Mouse (Mus musculus): ENCODE data around the gene Sdc3. TPM values are rescaled to one million over a fixed set of nuclear protein-coding genes. Genes with fewer than 3 reads are reported as not detected.

Sdc3 gene
- polyA plus RNA-seq, 1 experiment from 2014 or later = 10.1 TPM

DNA sequence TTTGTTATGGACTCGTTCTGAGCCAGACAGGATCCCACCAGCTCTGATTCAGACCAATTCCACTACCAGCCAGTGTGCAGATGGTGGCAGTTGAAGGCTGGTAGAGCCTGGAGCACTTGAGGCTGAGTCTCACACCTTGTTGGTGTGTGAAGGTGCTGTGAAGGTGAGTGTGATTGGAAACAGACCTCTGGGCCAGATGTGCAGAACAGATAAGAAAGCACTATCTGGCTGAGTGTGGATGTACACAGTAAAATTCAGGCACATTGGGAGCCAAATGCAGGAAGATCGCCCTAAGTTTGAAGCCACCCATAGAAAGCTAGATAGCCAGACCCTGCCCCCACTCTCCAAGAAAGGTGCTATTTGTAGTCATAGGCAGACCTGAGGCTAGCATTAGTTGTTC, 25.9 kb upstream of the Sdc3 start:
- Histone ChIP-seq H3K4me2 (no peak overlapping the region), H3K4me3 (replicated peaks) (no peak overlapping the region), H3K9me3 (replicated peaks) (no peaks in the 10 kb centered on the region), H3K4me1 (replicated peaks) (no peaks in the 10 kb centered on the region), H3K27me3 (no peaks in the 10 kb centered on the region), H3K9ac (no peak overlapping the region), H3K27ac (replicated peaks) (no peak overlapping the region), H3K36me3 (replicated peaks) (peaks cover 99% of the 10 kb centered on the region)
- ATAC-seq (ENCODE audit: insufficient read depth) = no peak
- 73% methylated on average over 2 of the region's 2 CpGs for WGBS (ENCODE audit: insufficient replicate concordance)

GRCm38 (mm10) chr4:130766926-130767325, 25.4 kb upstream of the Sdc3 start:
- no peak overlapping the region for H3K27ac ChIP-seq (replicated peaks)
- 83% methylated on average over 4 of the region's 4 CpGs for WGBS (ENCODE audit: insufficient replicate concordance)
- H3K36me3 ChIP-seq (replicated peaks) = peaks cover 99% of the 10 kb centered on the region
- no peaks in the 10 kb centered on the region for H3K4me1 ChIP-seq (replicated peaks)
- H3K27me3 ChIP-seq = no peaks in the 10 kb centered on the region
- H3K4me2 ChIP-seq = no peak overlapping the region
- no peak overlapping the region for H3K4me3 ChIP-seq (replicated peaks)
- no peak overlapping the region for H3K9ac ChIP-seq
- no peaks in the 10 kb centered on the region for H3K9me3 ChIP-seq (replicated peaks)
- ATAC-seq (ENCODE audit: insufficient read depth) = no peak

GRCm38 (mm10) chr4:130773899-130774298, 18.4 kb upstream of the Sdc3 start:
- Histone ChIP-seq H3K27me3 (no peaks in the 10 kb centered on the region), H3K9me3 (replicated peaks) (no peaks in the 10 kb centered on the region), H3K27ac (replicated peaks) (no peak overlapping the region), H3K9ac (no peak overlapping the region), H3K4me1 (replicated peaks) (no peaks in the 10 kb centered on the region), H3K4me2 (no peak overlapping the region), H3K36me3 (replicated peaks) (peaks cover 97% of the 10 kb centered on the region), H3K4me3 (replicated peaks) (no peak overlapping the region)
- 87% methylated on average over 4 of the region's 4 CpGs for WGBS (ENCODE audit: insufficient replicate concordance)
- ATAC-seq (ENCODE audit: insufficient read depth) = no peak

DNA sequence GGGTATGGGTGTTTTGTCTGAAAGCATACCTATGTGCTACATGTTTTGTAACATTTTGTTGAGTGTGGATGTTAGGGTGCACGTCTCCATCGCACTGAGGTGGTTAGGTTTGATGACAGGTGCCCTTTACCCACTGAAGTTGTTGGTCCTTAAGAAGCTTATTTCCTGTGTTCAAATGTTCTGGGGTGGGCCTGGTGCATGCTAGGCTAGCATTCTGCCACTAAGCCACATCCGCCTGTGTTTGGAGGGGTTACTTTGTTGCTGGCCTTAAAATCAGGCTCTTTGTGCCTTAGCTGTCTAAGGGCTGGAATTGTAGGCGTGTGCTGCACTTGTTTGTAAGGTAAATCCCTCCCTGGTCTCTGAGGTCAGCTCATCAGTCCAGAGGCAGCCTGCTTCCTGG, 17.5 kb upstream of the Sdc3 start:
- Histone ChIP-seq H3K9ac (no peak overlapping the region), H3K27me3 (no peaks in the 10 kb centered on the region), H3K9me3 (replicated peaks) (no peaks in the 10 kb centered on the region), H3K4me2 (no peak overlapping the region), H3K4me3 (replicated peaks) (no peak overlapping the region), H3K36me3 (replicated peaks) (peaks cover 98% of the 10 kb centered on the region), H3K4me1 (replicated peaks) (no peaks in the 10 kb centered on the region), H3K27ac (replicated peaks) (no peak overlapping the region)
- 87% methylated on average over 4 of the region's 4 CpGs for WGBS (ENCODE audit: insufficient replicate concordance)
- no peak for ATAC-seq (ENCODE audit: insufficient read depth)

DNA sequence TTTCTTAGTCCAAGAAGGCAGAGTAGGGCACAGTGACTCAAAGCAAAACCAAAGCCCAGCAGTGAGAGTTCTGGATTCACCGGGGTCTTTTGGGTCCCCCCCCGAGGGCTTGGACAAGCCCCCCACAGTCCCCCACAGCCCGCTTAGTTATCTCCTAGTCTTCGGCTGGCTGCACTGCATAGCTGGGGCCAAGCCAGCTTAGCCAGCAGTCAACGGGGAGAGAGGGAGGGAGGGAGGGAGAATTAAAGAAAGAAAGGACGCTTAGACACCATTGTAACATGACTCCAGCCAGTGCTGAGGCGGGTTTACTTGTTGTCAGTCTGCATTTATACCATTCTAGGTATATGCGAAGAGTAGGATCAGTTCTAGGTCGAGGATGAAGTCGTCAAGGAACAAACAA, 14.7 kb upstream of the Sdc3 start:
- no peak overlapping the region for H3K9ac ChIP-seq
- WGBS (ENCODE audit: insufficient replicate concordance) = 79% methylated on average over 10 of the region's 10 CpGs
- no peaks in the 10 kb centered on the region for H3K27me3 ChIP-seq
- no peak overlapping the region for H3K4me2 ChIP-seq
- H3K27ac ChIP-seq (replicated peaks) = no peak overlapping the region
- H3K4me3 ChIP-seq (replicated peaks) = no peak overlapping the region
- H3K9me3 ChIP-seq (replicated peaks) = no peaks in the 10 kb centered on the region
- peaks cover 97% of the 10 kb centered on the region for H3K36me3 ChIP-seq (replicated peaks)
- H3K4me1 ChIP-seq (replicated peaks) = peaks cover 3% of the 10 kb centered on the region; the same call in 1 of the 2 replicates
- no peak for ATAC-seq (ENCODE audit: insufficient read depth)

- no peak for ATAC-seq (ENCODE audit: insufficient read depth)
- no peak overlapping the region for H3K4me3 ChIP-seq (replicated peaks)
- H3K36me3 ChIP-seq (replicated peaks) = peaks cover 85% of the 10 kb centered on the region
- no peaks in the 10 kb centered on the region for H3K27me3 ChIP-seq
- no peak overlapping the region for H3K9ac ChIP-seq
- H3K4me2 ChIP-seq = no peak overlapping the region
- H3K9me3 ChIP-seq (replicated peaks) = no peaks in the 10 kb centered on the region
- no peak overlapping the region for H3K27ac ChIP-seq (replicated peaks)
- 82% methylated on average over 3 of the region's 3 CpGs for WGBS (ENCODE audit: insufficient replicate concordance)
- peaks cover 3% of the 10 kb centered on the region; the same call in 1 of the 2 replicates for H3K4me1 ChIP-seq (replicated peaks)
These were observed 13.3 kb upstream of the Sdc3 start for GRCm38 (mm10) chr4:130779037-130779436.

- Histone ChIP-seq H3K27me3 (no peaks in the 10 kb centered on the region), H3K27ac (replicated peaks) (peak overlapping the region; percentile 10; the same call in 1 of the 2 replicates), H3K4me1 (replicated peaks) (peaks cover 3% of the 10 kb centered on the region; the same call in 1 of the 2 replicates), H3K9me3 (replicated peaks) (no peaks in the 10 kb centered on the region), H3K36me3 (replicated peaks) (peaks cover 52% of the 10 kb centered on the region), H3K9ac (no peak overlapping the region), H3K4me2 (no peak overlapping the region), H3K4me3 (replicated peaks) (no peak overlapping the region)
- WGBS (ENCODE audit: insufficient replicate concordance) = 50% methylated on average over 2 of the region's 2 CpGs
- ATAC-seq (ENCODE audit: insufficient read depth) = no peak
These were observed 9.8 kb upstream of the Sdc3 start for GRCm38 (mm10) chr4:130782492-130782891.

DNA sequence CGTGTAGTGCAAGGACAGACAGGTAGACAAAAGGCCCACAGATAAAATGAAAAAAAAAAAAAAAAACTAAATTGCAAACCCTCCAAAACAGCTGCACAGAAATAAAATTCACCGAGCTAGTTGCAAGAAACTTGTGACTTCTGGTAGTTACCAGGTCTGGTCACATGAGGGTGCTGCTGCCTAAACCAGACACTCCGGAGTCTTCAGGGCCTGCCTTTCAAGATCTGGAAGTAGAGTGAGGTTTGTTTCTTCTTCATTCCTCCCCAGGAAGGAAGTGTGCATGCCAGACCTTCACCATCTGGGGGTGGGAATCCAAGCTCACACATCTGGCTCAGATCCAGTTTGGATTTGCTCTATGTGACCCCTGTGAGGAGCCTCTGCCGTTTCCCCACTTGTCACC, 7.6 kb upstream of the Sdc3 start:
- Histone ChIP-seq H3K27ac (replicated peaks) (no peak overlapping the region), H3K36me3 (replicated peaks) (peaks cover 29% of the 10 kb centered on the region), H3K4me1 (replicated peaks) (peaks cover 3% of the 10 kb centered on the region; the same call in 1 of the 2 replicates), H3K4me3 (replicated peaks) (no peak overlapping the region), H3K9ac (no peak overlapping the region), H3K27me3 (0 out of 2 replicates have a peak, but pooled peaks cover 2% of the 10 kb centered on the region), H3K4me2 (no peak overlapping the region), H3K9me3 (replicated peaks) (no peaks in the 10 kb centered on the region)
- no peak for ATAC-seq (ENCODE audit: insufficient read depth)
- 18% methylated on average over 4 of the region's 4 CpGs for WGBS (ENCODE audit: insufficient replicate concordance)

GRCm38 (mm10) chr4:130787530-130787929, 4.8 kb upstream of the Sdc3 start:
- WGBS (ENCODE audit: insufficient replicate concordance) = 54% methylated on average over 5 of the region's 5 CpGs

DNA sequence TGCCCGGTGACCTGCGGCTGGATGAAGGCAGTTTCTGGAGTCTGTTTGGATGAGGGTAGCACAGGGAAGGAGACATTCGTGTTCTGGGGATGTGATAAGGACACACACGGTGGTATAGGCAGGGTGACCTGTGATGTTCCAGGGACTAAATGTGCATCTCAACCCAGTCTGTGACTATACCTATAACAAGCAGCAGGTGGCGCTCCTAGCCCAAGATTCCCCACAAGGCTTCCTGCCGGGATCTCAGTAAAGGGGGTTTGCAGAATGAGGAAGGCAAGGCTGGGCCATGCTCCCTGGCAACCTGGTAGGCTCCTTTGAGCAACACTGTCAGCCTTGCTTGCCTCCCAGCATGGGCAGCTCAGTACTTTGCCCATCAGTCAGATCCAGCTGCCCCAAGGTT, 2.2 kb upstream of the Sdc3 start:
- H3K9ac ChIP-seq = no peak overlapping the region
- H3K4me3 ChIP-seq (replicated peaks) = no peak overlapping the region
- WGBS (ENCODE audit: insufficient replicate concordance) = 7% methylated on average over 6 of the region's 6 CpGs
- H3K4me1 ChIP-seq (replicated peaks) = peaks cover 4% of the 10 kb centered on the region; the same call in 1 of the 2 replicates
- H3K9me3 ChIP-seq (replicated peaks) = no peaks in the 10 kb centered on the region
- H3K27ac ChIP-seq (replicated peaks) = no peak overlapping the region
- ATAC-seq (ENCODE audit: insufficient read depth) = peak; percentile 25; the same call in 1 of the 2 replicates
- H3K4me2 ChIP-seq = no peak overlapping the region
- H3K27me3 ChIP-seq = peaks cover 53% of the 10 kb centered on the region
- no peaks in the 10 kb centered on the region for H3K36me3 ChIP-seq (replicated peaks)

More at GRCm38 (mm10) chr4:130787530-130787929, 4.8 kb upstream of the Sdc3 start:
- no peak overlapping the region for H3K4me2 ChIP-seq
- no peak overlapping the region for H3K4me3 ChIP-seq (replicated peaks)
- H3K27ac ChIP-seq (replicated peaks) = no peak overlapping the region
- no peak; the same call in 1 of the 2 replicates for ATAC-seq (ENCODE audit: insufficient read depth)
- H3K27me3 ChIP-seq = peaks cover 30% of the 10 kb centered on the region
- H3K9ac ChIP-seq = no peak overlapping the region
- H3K36me3 ChIP-seq (replicated peaks) = peaks cover 3% of the 10 kb centered on the region; the same call in 1 of the 2 replicates
- H3K4me1 ChIP-seq (replicated peaks) = peaks cover under 1% of the 10 kb centered on the region; the same call in 1 of the 2 replicates
- H3K9me3 ChIP-seq (replicated peaks) = no peaks in the 10 kb centered on the region

GRCm38 (mm10) chr4:130791811-130792375, 444 bp upstream of the Sdc3 start:
- H3K36me3 ChIP-seq (replicated peaks) = no peaks in the 10 kb centered on the region
- no peaks in the 10 kb centered on the region for H3K9me3 ChIP-seq (replicated peaks)
- H3K9ac ChIP-seq = no peak overlapping the region; the same call in 1 of the 2 replicates
- peak overlapping the region; percentile 68 for H3K4me2 ChIP-seq
- ATAC-seq (ENCODE audit: insufficient read depth) = no peak
- peak overlapping the region; percentile 55 for H3K4me3 ChIP-seq (replicated peaks)
- peaks cover 6% of the 10 kb centered on the region; the same call in 1 of the 2 replicates for H3K4me1 ChIP-seq (replicated peaks)
- no peak overlapping the region for H3K27ac ChIP-seq (replicated peaks)
- H3K27me3 ChIP-seq = peaks cover 62% of the 10 kb centered on the region
- WGBS (ENCODE audit: insufficient replicate concordance) = 5% methylated on average over 19 of the region's 19 CpGs

DNA sequence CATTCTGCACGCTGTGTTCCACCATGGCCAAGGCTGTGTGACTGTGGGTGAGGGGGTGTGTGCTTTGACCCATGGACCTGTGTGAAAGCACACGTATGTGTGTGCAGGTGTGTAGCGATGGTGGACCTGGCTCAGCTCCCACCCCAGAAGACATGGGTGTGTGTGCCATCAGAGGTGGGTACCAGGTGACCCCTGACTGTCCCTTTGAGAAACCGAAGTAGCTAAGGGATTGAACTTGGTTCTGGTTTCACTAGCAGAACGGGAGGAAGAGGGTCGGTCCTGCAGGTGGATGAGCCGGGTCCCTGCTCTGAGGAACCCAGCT, 804 bp downstream of the Sdc3 start:
- no peaks in the 10 kb centered on the region for H3K36me3 ChIP-seq (replicated peaks)
- WGBS (ENCODE audit: insufficient replicate concordance) = 36% methylated on average over 7 of the region's 7 CpGs
- H3K4me3 ChIP-seq (replicated peaks) = peak overlapping the region; percentile 55
- peak overlapping the region; percentile 47; the same call in 1 of the 2 replicates for H3K9ac ChIP-seq
- H3K27ac ChIP-seq (replicated peaks) = no peak overlapping the region
- H3K4me1 ChIP-seq (replicated peaks) = peaks cover 11% of the 10 kb centered on the region
- no peaks in the 10 kb centered on the region for H3K9me3 ChIP-seq (replicated peaks)
- H3K4me2 ChIP-seq = peak overlapping the region; percentile 68
- ATAC-seq (ENCODE audit: insufficient read depth) = no peak
- H3K27me3 ChIP-seq = peaks cover 62% of the 10 kb centered on the region

Data from liver, embryonic 15.5 days (tissue).